Mouse (Mus musculus) left cerebral cortex, postnatal 36 days (tissue): ENCODE results near the gene Hbs1l. TPM values are rescaled to one million over a fixed set of nuclear protein-coding genes. Genes with fewer than 3 reads are reported as not detected.

ENCODE experiments used
- DNase-seq, 2 experiments: peaks; one replicate each; pipeline ENCODE4 v3.0.0; 2021 to 2022; ENCODE audit warnings: low spot score in 2 of 2, mixed read lengths in 1 of 2
- intact Hi-C: fragments of 180-260 bp; cut with DNase I; formaldehyde crosslinking; loops from one replicate; pipeline ENCODE4 v1.15.1; 2025
- total RNA-seq, 2 experiments: library from RNA; stranded (reverse); gene quantifications; 2 replicates each; pipeline ENCODE4 v1.2.3; 2021

The Hbs1l gene
- total RNA-seq, 2 experiments from 2014 or later: 59.0 to 72.3 TPM

- intact Hi-C loops: loop anchor here (10.0 kb wide), 1 partner anchor 304 kb away; no protein-coding TSS in a partner anchor
- no peak for DNase-seq
Measured at GRCm38 (mm10) chr10:21298972-21299371, 3.2 kb downstream of the Hbs1l start.

GRCm38 (mm10) chr10:21301822-21302221, 6.0 kb downstream of the Hbs1l start:
- intact Hi-C loops: no loop called here
- no peak for DNase-seq

GRCm38 (mm10) chr10:21304672-21305632, 9.2 kb downstream of the Hbs1l start:
- DNase-seq: no peak
- intact Hi-C loops: no loop called here

GRCm38 (mm10) chr10:21313732-21314131, 18.0 kb downstream of the Hbs1l start:
- DNase-seq: no peak
- intact Hi-C loops: no loop called here

- intact Hi-C loops: no loop called here
Measured at GRCm38 (mm10) chr10:21316123-21316522, 20.3 kb downstream of the Hbs1l start.

GRCm38 (mm10) chr10:21318250-21318649, 22.5 kb downstream of the Hbs1l start:
- intact Hi-C loops: no loop called here
- DNase-seq: no peak

More at GRCm38 (mm10) chr10:21316123-21316522, 20.3 kb downstream of the Hbs1l start:
- no peak for DNase-seq

GRCm38 (mm10) chr10:21318996-21319395, 23.2 kb downstream of the Hbs1l start:
- no peak for DNase-seq
- intact Hi-C loops: no loop called here

GRCm38 (mm10) chr10:21320601-21321000, 24.8 kb downstream of the Hbs1l start:
- intact Hi-C loops: no loop called here
- DNase-seq: peak in 1 of 2 experiments; percentile 18

- intact Hi-C loops: no loop called here
- DNase-seq: no peak
Measured at GRCm38 (mm10) chr10:21326352-21326751, 30.6 kb downstream of the Hbs1l start.

- intact Hi-C loops: no loop called here
Measured at GRCm38 (mm10) chr10:21327605-21328135, 31.9 kb downstream of the Hbs1l start.

GRCm38 (mm10) chr10:21334349-21335105, 38.7 kb downstream of the Hbs1l start:
- no peak for DNase-seq
- intact Hi-C loops: no loop called here

More at GRCm38 (mm10) chr10:21327605-21328135, 31.9 kb downstream of the Hbs1l start:
- DNase-seq: no peak

- intact Hi-C loops: no loop called here
- no peak for DNase-seq
Measured at GRCm38 (mm10) chr10:21335534-21335933, 39.8 kb downstream of the Hbs1l start.

- no peak for DNase-seq
- intact Hi-C loops: no loop called here
Measured at GRCm38 (mm10) chr10:21337191-21337590, 41.4 kb downstream of the Hbs1l start.

- peak in 1 of 2 experiments; percentile 11 for DNase-seq
- intact Hi-C loops: no loop called here
Measured at GRCm38 (mm10) chr10:21341706-21342105, 45.9 kb downstream of the Hbs1l start.

GRCm38 (mm10) chr10:21342331-21343005, 46.7 kb downstream of the Hbs1l start:
- intact Hi-C loops: no loop called here
- peak in 1 of 2 experiments; percentile 26 for DNase-seq

- intact Hi-C loops: no loop called here
- no peak for DNase-seq
Measured at GRCm38 (mm10) chr10:21347332-21347731, 51.6 kb downstream of the Hbs1l start.

GRCm38 (mm10) chr10:21349449-21349848, 53.7 kb downstream of the Hbs1l start:
- intact Hi-C loops: no loop called here
- DNase-seq: no peak

- DNase-seq: no peak
- intact Hi-C loops: no loop called here
Measured at GRCm38 (mm10) chr10:21349946-21350345, 54.2 kb downstream of the Hbs1l start.
